Mouse (Mus musculus): Measurements from ENCODE around the gene Pfdn5.

The Pfdn5 gene

GRCm38 (mm10) chr15:102377163-102377543 is 51.2 kb downstream of the Pfdn5 start:
- DNase-seq: peak; percentile 51

GRCm38 (mm10) chr15:102377810-102378262 is 51.9 kb downstream of the Pfdn5 start:
- DNase-seq: no peak

Data from cerebellum, adult 9-10 months (tissue).